Mouse (Mus musculus): ENCODE results near the gene Pdhx. TPM values are rescaled to one million over a fixed set of nuclear protein-coding genes. Genes with fewer than 3 reads are reported as not detected.
A peak's percentile ranks its signal among the peaks of the same experiment; 100 is the strongest.

Gene Pdhx
- polyA plus RNA-seq, 1 experiment from 2014 or later = 37.2 TPM

GRCm38 (mm10) chr2:103008221-103008620 lies 65.1 kb downstream of the Pdhx start:
- no peak overlapping the region for H3K27ac ChIP-seq (ENCODE audit: low read depth)
- no peak for ATAC-seq (replicated peaks; ENCODE audit: low FRiP score, low TSS enrichment, low read depth)
- DNase-seq (ENCODE audit: low spot score) = no peak
- H3K9me3 ChIP-seq (ENCODE audit: control insufficient read depth, low read length) = no peaks in the 10 kb centered on the region
- H3K4me3 ChIP-seq (ENCODE audit: low read depth, low read length) = no peak overlapping the region
- H3K36me3 ChIP-seq (ENCODE audit: control insufficient read depth, insufficient read depth, low read length) = no peaks in the 10 kb centered on the region
- 92% methylated on average over 3 of the region's 3 CpGs for WGBS
- no peaks in the 10 kb centered on the region for H3K4me1 ChIP-seq (replicated peaks; ENCODE audit: control insufficient read depth, insufficient read depth, low read length)
- H3K27me3 ChIP-seq (replicated peaks; ENCODE audit: control insufficient read depth, insufficient read depth, low read length) = no peaks in the 10 kb centered on the region
- H3K9ac ChIP-seq (ENCODE audit: low read length) = no peak overlapping the region
- H3K4me2 ChIP-seq (ENCODE audit: low read length) = no peak overlapping the region

DNA sequence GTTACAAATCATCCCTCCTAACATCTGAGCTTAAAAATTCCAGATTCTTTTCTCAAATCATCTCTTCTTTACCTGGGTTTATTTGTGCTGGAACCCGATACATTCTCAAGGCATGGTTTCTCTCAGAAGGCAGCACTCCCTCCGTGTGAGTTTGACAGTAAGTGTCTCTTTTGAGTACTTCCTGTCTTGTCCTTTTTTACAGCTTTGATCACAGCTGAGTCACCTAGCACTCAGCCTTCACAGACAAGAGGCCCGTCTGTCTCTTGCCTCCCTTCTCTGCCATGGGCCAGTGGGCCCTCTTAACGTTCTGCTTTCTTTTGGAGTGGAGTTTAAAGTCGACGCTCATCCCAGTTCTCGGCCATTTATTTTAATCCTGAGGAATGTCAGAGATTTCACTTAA lies 68.7 kb downstream of the Pdhx start:
- H3K36me3 ChIP-seq (ENCODE audit: control insufficient read depth, insufficient read depth, low read length) = no peaks in the 10 kb centered on the region
- no peak overlapping the region for H3K4me2 ChIP-seq (ENCODE audit: low read length)
- H3K9ac ChIP-seq (ENCODE audit: low read length) = no peak overlapping the region
- H3K4me3 ChIP-seq (ENCODE audit: low read depth, low read length) = no peak overlapping the region
- H3K4me1 ChIP-seq (replicated peaks; ENCODE audit: control insufficient read depth, insufficient read depth, low read length) = no peaks in the 10 kb centered on the region
- no peaks in the 10 kb centered on the region for H3K9me3 ChIP-seq (ENCODE audit: control insufficient read depth, low read length)
- no peaks in the 10 kb centered on the region for H3K27me3 ChIP-seq (replicated peaks; ENCODE audit: control insufficient read depth, insufficient read depth, low read length)
- WGBS = 40% methylated on average over 7 of the region's 7 CpGs
- no peak for DNase-seq (ENCODE audit: low spot score)
- ATAC-seq (replicated peaks; ENCODE audit: low FRiP score, low TSS enrichment, low read depth) = no peak
- no peak overlapping the region for H3K27ac ChIP-seq (ENCODE audit: low read depth)

DNA sequence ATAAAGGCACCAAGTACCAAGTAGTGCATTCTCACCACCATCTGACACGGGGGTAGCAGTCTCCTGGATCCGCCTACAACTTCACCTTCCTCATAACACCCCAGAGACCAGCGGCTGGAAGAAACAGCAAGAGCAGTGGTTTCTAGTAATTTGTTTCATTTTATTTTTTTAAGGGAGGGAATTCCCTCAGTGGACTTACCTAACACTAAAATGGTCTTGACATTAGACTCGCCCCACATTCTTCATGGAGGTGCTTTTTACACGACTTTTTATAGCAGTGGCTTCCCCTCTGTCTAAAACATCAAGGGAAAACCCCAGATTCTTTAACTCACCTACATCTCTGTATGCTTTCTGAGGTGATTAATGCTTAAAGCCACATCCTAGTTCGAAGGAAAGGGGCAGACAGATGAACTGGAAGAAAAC lies 74.1 kb downstream of the Pdhx start:
- Histone ChIP-seq H3K4me2 (ENCODE audit: low read length) (no peak overlapping the region), H3K4me3 (ENCODE audit: low read depth, low read length) (no peak overlapping the region), H3K4me1 (replicated peaks; ENCODE audit: control insufficient read depth, insufficient read depth, low read length) (peaks cover 10% of the 10 kb centered on the region; the same call in 1 of the 2 replicates), H3K36me3 (ENCODE audit: control insufficient read depth, insufficient read depth, low read length) (no peaks in the 10 kb centered on the region), H3K9ac (ENCODE audit: low read length) (no peak overlapping the region), H3K9me3 (ENCODE audit: control insufficient read depth, low read length) (no peaks in the 10 kb centered on the region), H3K27ac (ENCODE audit: low read depth) (no peak overlapping the region), H3K27me3 (replicated peaks; ENCODE audit: control insufficient read depth, insufficient read depth, low read length) (no peaks in the 10 kb centered on the region)
- WGBS = 56% methylated on average over 6 of the region's 6 CpGs
- DNase-seq (ENCODE audit: low spot score) = no peak
- no peak for ATAC-seq (replicated peaks; ENCODE audit: low FRiP score, low TSS enrichment, low read depth)

GRCm38 (mm10) chr2:102998356-102998755 lies 75.0 kb downstream of the Pdhx start:
- no peak for DNase-seq (ENCODE audit: low spot score)
- 21% methylated on average over 5 of the region's 5 CpGs for WGBS
- Histone ChIP-seq H3K4me3 (ENCODE audit: low read depth, low read length) (no peak overlapping the region), H3K9me3 (ENCODE audit: control insufficient read depth, low read length) (no peaks in the 10 kb centered on the region), H3K4me1 (replicated peaks; ENCODE audit: control insufficient read depth, insufficient read depth, low read length) (peaks cover 10% of the 10 kb centered on the region; the same call in 1 of the 2 replicates), H3K27me3 (replicated peaks; ENCODE audit: control insufficient read depth, insufficient read depth, low read length) (no peaks in the 10 kb centered on the region), H3K27ac (ENCODE audit: low read depth) (no peak overlapping the region), H3K4me2 (ENCODE audit: low read length) (no peak overlapping the region), H3K36me3 (ENCODE audit: control insufficient read depth, insufficient read depth, low read length) (no peaks in the 10 kb centered on the region), H3K9ac (ENCODE audit: low read length) (no peak overlapping the region)
- ATAC-seq (replicated peaks; ENCODE audit: low FRiP score, low TSS enrichment, low read depth) = no peak

- Histone ChIP-seq H3K4me3 (ENCODE audit: low read depth, low read length) (no peak overlapping the region), H3K4me1 (replicated peaks; ENCODE audit: control insufficient read depth, insufficient read depth, low read length) (peaks cover 10% of the 10 kb centered on the region; the same call in 1 of the 2 replicates), H3K9ac (ENCODE audit: low read length) (no peak overlapping the region), H3K4me2 (ENCODE audit: low read length) (no peak overlapping the region), H3K9me3 (ENCODE audit: control insufficient read depth, low read length) (no peaks in the 10 kb centered on the region), H3K36me3 (ENCODE audit: control insufficient read depth, insufficient read depth, low read length) (no peaks in the 10 kb centered on the region), H3K27ac (ENCODE audit: low read depth) (0 out of 2 replicates have a peak overlapping the region, but pooled peaks have one; percentile 11), H3K27me3 (replicated peaks; ENCODE audit: control insufficient read depth, insufficient read depth, low read length) (no peaks in the 10 kb centered on the region)
- DNase-seq (ENCODE audit: low spot score) (no peak), ATAC-seq (replicated peaks; ENCODE audit: low FRiP score, low TSS enrichment, low read depth) (no peak)
- WGBS = 47% methylated on average over 1 of the region's 1 CpGs
Measured at GRCm38 (mm10) chr2:102997874-102998273, 75.4 kb downstream of the Pdhx start.

DNA sequence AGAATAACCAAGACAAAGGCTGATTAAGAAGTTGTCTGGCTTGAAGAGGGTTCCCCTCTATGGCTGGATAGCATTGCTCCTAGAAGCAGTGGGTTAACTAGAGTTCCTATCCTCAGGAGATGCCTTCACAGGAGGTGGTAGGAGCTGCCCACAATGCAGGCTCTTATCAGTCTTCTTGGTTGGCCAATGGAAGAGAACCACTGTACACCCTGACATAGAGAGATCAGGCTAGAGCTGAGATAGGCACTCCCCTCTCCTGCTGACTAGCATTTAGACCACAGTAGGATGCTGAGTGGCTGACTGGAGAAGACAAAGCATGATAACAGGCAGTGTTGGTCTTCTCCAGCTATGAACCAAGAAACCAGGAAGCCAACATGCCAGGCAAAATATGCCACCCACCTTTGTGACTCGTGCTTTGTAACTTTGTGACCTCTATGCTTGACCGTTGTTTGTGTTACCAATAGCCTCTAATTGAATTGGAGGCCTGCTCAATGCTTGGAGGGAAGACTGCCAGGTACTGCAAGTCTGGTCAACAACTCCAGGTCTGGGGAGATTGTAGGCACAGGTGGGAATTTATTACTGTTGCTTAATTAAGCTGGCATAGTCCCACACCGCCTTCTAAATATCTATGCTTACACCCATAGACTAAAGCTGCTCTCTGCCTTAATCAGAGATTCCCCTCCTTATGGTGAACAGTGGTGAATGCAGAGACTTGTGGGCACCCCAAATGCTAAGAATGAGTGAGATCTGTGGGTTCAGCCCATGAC lies 79.3 kb downstream of the Pdhx start:
- no peak for DNase-seq (ENCODE audit: low spot score)

GRCm38 (mm10) chr2:102992405-102992804 lies 80.9 kb downstream of the Pdhx start:
- no peak for ATAC-seq (replicated peaks; ENCODE audit: low FRiP score, low TSS enrichment, low read depth)
- Histone ChIP-seq H3K9ac (ENCODE audit: low read length) (no peak overlapping the region), H3K4me2 (ENCODE audit: low read length) (no peak overlapping the region), H3K4me3 (ENCODE audit: low read depth, low read length) (no peak overlapping the region), H3K27ac (ENCODE audit: low read depth) (no peak overlapping the region), H3K4me1 (replicated peaks; ENCODE audit: control insufficient read depth, insufficient read depth, low read length) (no peaks in the 10 kb centered on the region; the same call in 1 of the 2 replicates), H3K27me3 (replicated peaks; ENCODE audit: control insufficient read depth, insufficient read depth, low read length) (no peaks in the 10 kb centered on the region), H3K36me3 (ENCODE audit: control insufficient read depth, insufficient read depth, low read length) (no peaks in the 10 kb centered on the region), H3K9me3 (ENCODE audit: control insufficient read depth, low read length) (no peaks in the 10 kb centered on the region)
- WGBS = 79% methylated on average over 6 of the region's 6 CpGs
- DNase-seq (ENCODE audit: low spot score) = no peak

More for the DNA sequence above, 79.3 kb downstream of the Pdhx start:
- no peaks in the 10 kb centered on the region for H3K9me3 ChIP-seq (ENCODE audit: control insufficient read depth, low read length)
- ATAC-seq (replicated peaks; ENCODE audit: low FRiP score, low TSS enrichment, low read depth) = no peak
- no peak overlapping the region for H3K4me2 ChIP-seq (ENCODE audit: low read length)
- no peaks in the 10 kb centered on the region for H3K27me3 ChIP-seq (replicated peaks; ENCODE audit: control insufficient read depth, insufficient read depth, low read length)
- H3K27ac ChIP-seq (ENCODE audit: low read depth) = no peak overlapping the region
- 87% methylated on average over 3 of the region's 3 CpGs for WGBS
- peaks cover 10% of the 10 kb centered on the region; the same call in 1 of the 2 replicates for H3K4me1 ChIP-seq (replicated peaks; ENCODE audit: control insufficient read depth, insufficient read depth, low read length)
- no peak overlapping the region for H3K4me3 ChIP-seq (ENCODE audit: low read depth, low read length)
- no peaks in the 10 kb centered on the region for H3K36me3 ChIP-seq (ENCODE audit: control insufficient read depth, insufficient read depth, low read length)
- H3K9ac ChIP-seq (ENCODE audit: low read length) = no peak overlapping the region

- Histone ChIP-seq H3K4me1 (replicated peaks; ENCODE audit: control insufficient read depth, insufficient read depth, low read length) (no peaks in the 10 kb centered on the region; the same call in 1 of the 2 replicates), H3K9ac (ENCODE audit: low read length) (no peak overlapping the region), H3K4me2 (ENCODE audit: low read length) (no peak overlapping the region), H3K27me3 (replicated peaks; ENCODE audit: control insufficient read depth, insufficient read depth, low read length) (no peaks in the 10 kb centered on the region), H3K27ac (ENCODE audit: low read depth) (no peak overlapping the region), H3K4me3 (ENCODE audit: low read depth, low read length) (no peak overlapping the region), H3K36me3 (ENCODE audit: control insufficient read depth, insufficient read depth, low read length) (no peaks in the 10 kb centered on the region), H3K9me3 (ENCODE audit: control insufficient read depth, low read length) (no peaks in the 10 kb centered on the region)
- WGBS = 33% methylated on average over 2 of the region's 2 CpGs
- ATAC-seq (replicated peaks; ENCODE audit: low FRiP score, low TSS enrichment, low read depth) = no peak
- no peak for DNase-seq (ENCODE audit: low spot score)
Measured at GRCm38 (mm10) chr2:102990301-102990702, 83.0 kb downstream of the Pdhx start.

GRCm38 (mm10) chr2:102989446-102989845 lies 83.9 kb downstream of the Pdhx start:
- H3K4me3 ChIP-seq (ENCODE audit: low read depth, low read length) = no peak overlapping the region
- DNase-seq (ENCODE audit: low spot score) = no peak
- ATAC-seq (replicated peaks; ENCODE audit: low FRiP score, low TSS enrichment, low read depth) = no peak
- H3K9me3 ChIP-seq (ENCODE audit: control insufficient read depth, low read length) = no peaks in the 10 kb centered on the region
- H3K9ac ChIP-seq (ENCODE audit: low read length) = no peak overlapping the region
- no peaks in the 10 kb centered on the region for H3K36me3 ChIP-seq (ENCODE audit: control insufficient read depth, insufficient read depth, low read length)
- H3K4me1 ChIP-seq (replicated peaks; ENCODE audit: control insufficient read depth, insufficient read depth, low read length) = no peaks in the 10 kb centered on the region; the same call in 1 of the 2 replicates
- 74% methylated on average over 1 of the region's 1 CpGs for WGBS
- H3K27me3 ChIP-seq (replicated peaks; ENCODE audit: control insufficient read depth, insufficient read depth, low read length) = no peaks in the 10 kb centered on the region
- no peak overlapping the region for H3K4me2 ChIP-seq (ENCODE audit: low read length)
- no peak overlapping the region for H3K27ac ChIP-seq (ENCODE audit: low read depth)

All from intestine, embryonic 14.5 days (tissue).